Mouse (Mus musculus): ENCODE data around the gene Ppargc1a. TPM values are rescaled to one million over a fixed set of nuclear protein-coding genes. Genes with fewer than 3 reads are reported as not detected.

The Ppargc1a gene
- total and polyA plus RNA-seq, 3 experiments = not detected

- Histone ChIP-seq H3K4me1 (ENCODE audit: control insufficient read depth in 1 of 2, insufficient read depth in 2 of 2) (no peaks in the 10 kb centered on the region), H3K9me3 (replicated peaks; ENCODE audit: low read length) (peaks cover 29% of the 10 kb centered on the region), H3K27ac (ENCODE audit: insufficient read depth, low read depth) (no peak overlapping the region), H3K27me3 (replicated peaks) (no peaks in the 10 kb centered on the region), H3K4me3 (replicated peaks in 1 of 3; ENCODE audit: low read depth in 2 of 3, low read length in 2 of 3, poor library complexity in 1 of 3) (no peak overlapping the region), H3K79me2 (replicated peaks; ENCODE audit: control insufficient read depth, extremely low read depth, insufficient read depth, poor library complexity, severe bottlenecking) (no peaks in the 10 kb centered on the region), H3K9ac (ENCODE audit: insufficient read depth, low read depth) (no peak overlapping the region), H3K4me2 (ENCODE audit: insufficient read depth, low read depth, poor library complexity, severe bottlenecking) (no peak overlapping the region), H3K36me3 (replicated peaks in 1 of 2; ENCODE audit: control insufficient read depth in 1 of 2, insufficient read depth in 1 of 2, low read length in 1 of 2) (no peaks in the 10 kb centered on the region)
- dilution Hi-C loops (cut with MboI; ENCODE audit: extremely low pct_ligation_motif_present, extremely low pct_unique_long_range_greater_than_20kb, low sequenced_read_pairs) (no loop called here), in situ Hi-C loops (cut with MboI; ENCODE audit: low pct_ligation_motif_present, low pct_unique_long_range_greater_than_20kb, low sequenced_read_pairs) (no loop called here)
- TF ChIP-seq CTCF (conservative IDR thresholded peaks at IDR 0.05 in 1 of 2, IDR thresholded peaks at IDR 0.05 in 1 of 2; ENCODE audit: low read depth in 2 of 2, low read length in 2 of 2) (no peak), SIN3A (IDR thresholded peaks at IDR 0.05; ENCODE audit: low read length) (no peak), ZMIZ1 (IDR thresholded peaks at IDR 0.05; ENCODE audit: low read depth, low read length) (no peak), CHD1 (IDR thresholded peaks at IDR 0.05; ENCODE audit: low read depth, low read length) (no peak), NRF1 (IDR thresholded peaks at IDR 0.05; ENCODE audit: low read depth, low read length) (no peak), CHD2 (IDR thresholded peaks at IDR 0.05; ENCODE audit: low read length) (no peak), MYC (IDR thresholded peaks at IDR 0.05; ENCODE audit: low read depth, low read length) (no peak), POLR2A (IDR thresholded peaks at IDR 0.05; ENCODE audit: low read depth, low read length) (no peak), E2F4 (IDR thresholded peaks at IDR 0.05; ENCODE audit: insufficient replicate concordance, low read depth, low read length) (no peak), EP300 (IDR thresholded peaks at IDR 0.05; ENCODE audit: low read length) (no peak), ZKSCAN1 (IDR thresholded peaks at IDR 0.05; ENCODE audit: borderline replicate concordance, low read depth, low read length) (no peak), PAX5 (IDR thresholded peaks at IDR 0.05; ENCODE audit: low read length) (no peak), RCOR1 (conservative IDR thresholded peaks at IDR 0.05; ENCODE audit: low read depth, low read length) (no peak), NELFE (IDR thresholded peaks at IDR 0.05; ENCODE audit: low read depth, low read length) (no peak), USF2 (conservative IDR thresholded peaks at IDR 0.05; ENCODE audit: low read depth, low read length) (no peak), ZNF384 (IDR thresholded peaks at IDR 0.05; ENCODE audit: low read depth, low read length) (no peak), JUN (IDR thresholded peaks at IDR 0.05; ENCODE audit: insufficient read depth, low read depth, low read length) (no peak), POLR2AphosphoS2 (IDR thresholded peaks at IDR 0.05; ENCODE audit: low read depth, low read length) (no peak), IRF4 (IDR thresholded peaks at IDR 0.05; ENCODE audit: low read depth, low read length) (no peak), HCFC1 (IDR thresholded peaks at IDR 0.05; ENCODE audit: low read depth, low read length) (no peak)
- DNase-seq (ENCODE audit: extremely low read depth) = no peak
These were observed 38.1 kb downstream of the Ppargc1a start for GRCm38 (mm10) chr5:51529444-51529843.

GRCm38 (mm10) chr5:51528165-51528498 is 39.4 kb downstream of the Ppargc1a start:
- Histone ChIP-seq H3K27ac (ENCODE audit: insufficient read depth, low read depth) (no peak overlapping the region), H3K4me1 (ENCODE audit: control insufficient read depth in 1 of 2, insufficient read depth in 2 of 2) (no peaks in the 10 kb centered on the region), H3K4me2 (ENCODE audit: insufficient read depth, low read depth, poor library complexity, severe bottlenecking) (no peak overlapping the region), H3K27me3 (replicated peaks) (no peaks in the 10 kb centered on the region), H3K36me3 (replicated peaks in 1 of 2; ENCODE audit: control insufficient read depth in 1 of 2, insufficient read depth in 1 of 2, low read length in 1 of 2) (no peaks in the 10 kb centered on the region), H3K9me3 (replicated peaks; ENCODE audit: low read length) (peaks cover 29% of the 10 kb centered on the region), H3K4me3 (replicated peaks in 1 of 3; ENCODE audit: low read depth in 2 of 3, low read length in 2 of 3, poor library complexity in 1 of 3) (no peak overlapping the region), H3K79me2 (replicated peaks; ENCODE audit: control insufficient read depth, extremely low read depth, insufficient read depth, poor library complexity, severe bottlenecking) (no peaks in the 10 kb centered on the region), H3K9ac (ENCODE audit: insufficient read depth, low read depth) (no peak overlapping the region)
- dilution Hi-C loops (cut with MboI; ENCODE audit: extremely low pct_ligation_motif_present, extremely low pct_unique_long_range_greater_than_20kb, low sequenced_read_pairs) = no loop called here
- no peak for TF ChIP-seq POLR2AphosphoS2 (IDR thresholded peaks at IDR 0.05; ENCODE audit: low read depth, low read length)
- TF ChIP-seq CTCF (conservative IDR thresholded peaks at IDR 0.05 in 1 of 2, IDR thresholded peaks at IDR 0.05 in 1 of 2; ENCODE audit: low read depth in 2 of 2, low read length in 2 of 2) = no peak
- TF ChIP-seq HCFC1 (IDR thresholded peaks at IDR 0.05; ENCODE audit: low read depth, low read length) = no peak
- TF ChIP-seq ZC3H11A (IDR thresholded peaks at IDR 0.05; ENCODE audit: low read depth, low read length) = no peak
- TF ChIP-seq ZMIZ1 (IDR thresholded peaks at IDR 0.05; ENCODE audit: low read depth, low read length) = no peak
- no peak for TF ChIP-seq JUND (conservative IDR thresholded peaks at IDR 0.05; ENCODE audit: low read depth, low read length)
- no peak for TF ChIP-seq MEF2A (IDR thresholded peaks at IDR 0.05; ENCODE audit: borderline replicate concordance, low read depth, low read length)
- no peak for TF ChIP-seq NRF1 (IDR thresholded peaks at IDR 0.05; ENCODE audit: low read depth, low read length)
- in situ Hi-C loops (cut with MboI; ENCODE audit: low pct_ligation_motif_present, low pct_unique_long_range_greater_than_20kb, low sequenced_read_pairs) = no loop called here
- no peak for DNase-seq (ENCODE audit: extremely low read depth)

Measured in CH12.LX (cell line).